Mouse (Mus musculus) kidney, postnatal 25 days (tissue): ENCODE measurements around the gene Ppfibp1.

Source experiments
- DNase-seq, 2 experiments: peaks; one replicate each; pipeline ENCODE4 v3.0.0; 2021; ENCODE audit warnings: mixed read lengths in 2 of 2

Ppfibp1 gene

GRCm38 (mm10) chr6:146997006-146997405, 108.7 kb downstream of the Ppfibp1 start:
- DNase-seq: no peak

- DNase-seq: no peak
These were observed 110.4 kb downstream of the Ppfibp1 start for GRCm38 (mm10) chr6:146998710-146999109.

DNA sequence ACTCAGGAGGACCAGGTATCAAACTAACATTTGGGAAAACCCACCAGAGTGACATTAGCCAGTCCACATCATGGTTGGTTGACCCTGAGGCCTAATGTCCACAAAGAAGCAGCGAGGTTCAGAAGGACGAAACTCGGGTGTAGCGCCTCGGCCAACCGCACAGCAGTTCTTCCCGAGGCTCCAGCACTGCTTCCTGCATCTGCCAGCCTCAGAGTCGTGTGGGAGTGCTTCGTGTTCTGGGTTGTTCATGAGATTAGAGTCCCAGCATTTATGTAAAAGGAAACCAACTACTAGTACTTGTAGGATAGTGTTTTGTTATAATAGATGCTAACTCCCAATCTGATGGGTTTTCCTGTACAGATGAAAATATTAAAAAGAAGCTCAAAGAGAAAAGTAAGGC, 111.0 kb downstream of the Ppfibp1 start:
- no peak for DNase-seq

GRCm38 (mm10) chr6:146999755-147000154, 111.5 kb downstream of the Ppfibp1 start:
- DNase-seq: no peak

- peak; percentile 46 to 71 for DNase-seq
These were observed 119.9 kb downstream of the Ppfibp1 start for GRCm38 (mm10) chr6:147008148-147008547.

DNA sequence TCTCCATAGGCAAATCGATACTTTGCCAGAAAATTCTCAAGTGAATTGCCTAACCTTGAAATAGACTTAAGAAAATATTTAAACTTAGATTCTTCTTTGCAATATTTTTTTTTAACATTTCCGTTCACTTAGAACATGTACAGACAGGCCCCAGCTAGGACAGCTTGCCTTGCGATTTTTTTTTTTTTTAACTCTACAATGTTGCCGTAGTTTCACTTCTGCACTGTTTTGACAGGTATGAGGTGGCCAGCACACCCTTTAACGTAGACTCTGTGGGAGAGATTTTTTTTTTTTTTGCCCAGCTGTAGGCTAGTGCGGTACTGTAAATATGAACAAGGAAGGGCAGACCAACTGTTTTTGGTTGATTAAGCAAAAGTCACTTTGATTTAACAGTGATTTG, 122.1 kb downstream of the Ppfibp1 start:
- no peak for DNase-seq

GRCm38 (mm10) chr6:147010811-147011520, 122.7 kb downstream of the Ppfibp1 start:
- DNase-seq: no peak

DNA sequence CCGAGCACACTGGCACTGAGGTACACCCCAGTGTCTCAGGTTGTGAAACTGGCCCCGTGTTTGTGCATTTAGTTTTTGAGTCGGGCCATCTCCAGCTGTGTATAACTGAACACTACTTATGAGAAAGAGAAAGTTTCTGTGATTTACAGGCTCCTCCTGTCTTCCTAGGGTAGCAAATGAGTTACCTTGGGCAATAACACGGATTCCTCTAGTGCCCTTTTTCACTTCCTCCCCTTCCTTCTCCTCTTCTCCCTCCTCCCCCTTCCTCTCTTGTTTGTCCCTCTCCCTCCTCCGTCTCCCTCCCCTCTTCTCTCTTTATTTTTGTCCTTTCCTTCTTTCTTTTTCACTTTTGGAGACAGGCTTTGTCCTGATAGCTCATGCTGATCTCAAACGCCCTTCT, 123.3 kb downstream of the Ppfibp1 start:
- DNase-seq: no peak

- no peak for DNase-seq
These were observed 123.7 kb downstream of the Ppfibp1 start for GRCm38 (mm10) chr6:147011977-147012376.

- DNase-seq: no peak
These were observed 125.3 kb downstream of the Ppfibp1 start for GRCm38 (mm10) chr6:147013546-147013945.

- DNase-seq: no peak
These were observed 129.6 kb downstream of the Ppfibp1 start for GRCm38 (mm10) chr6:147017906-147018305.

GRCm38 (mm10) chr6:147018364-147018763, 130.1 kb downstream of the Ppfibp1 start:
- no peak for DNase-seq

GRCm38 (mm10) chr6:147021181-147021580, 132.9 kb downstream of the Ppfibp1 start:
- DNase-seq: no peak

DNA sequence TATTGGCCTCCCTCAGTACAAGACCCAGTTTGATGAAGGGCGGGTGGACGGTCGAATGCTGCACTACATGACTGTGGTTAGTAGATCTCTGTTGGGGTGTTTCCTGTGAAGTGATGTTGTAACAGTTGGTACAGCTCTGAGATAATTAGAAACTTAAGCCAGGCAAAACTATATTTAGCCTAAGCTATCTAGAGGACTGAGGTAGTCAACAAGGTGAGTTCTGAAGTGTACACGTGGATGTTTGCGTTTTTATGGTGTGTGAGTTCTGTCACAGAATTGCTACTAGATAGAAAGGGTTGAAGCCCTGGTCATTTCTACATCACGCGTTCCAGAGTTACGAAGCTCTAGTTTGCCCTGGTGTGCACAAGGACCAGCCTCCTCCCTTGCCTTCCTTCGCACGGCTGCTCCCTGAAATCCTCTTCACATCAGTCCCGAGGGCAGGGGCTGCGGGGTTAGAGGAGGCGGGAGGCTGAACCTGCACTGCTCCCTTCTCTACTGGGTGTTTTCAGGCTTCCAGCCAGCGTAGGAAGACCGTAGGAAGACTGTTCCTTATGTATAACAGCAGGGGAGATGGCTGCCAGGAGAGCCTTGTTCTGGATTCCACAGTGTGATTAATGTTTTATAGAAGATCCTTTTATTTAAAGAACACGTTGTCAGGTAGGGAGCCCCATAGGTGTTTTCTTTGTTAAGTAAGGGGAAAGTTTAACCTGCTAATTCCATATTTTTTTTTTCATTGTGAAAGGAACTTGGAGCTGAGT, 134.3 kb downstream of the Ppfibp1 start:
- DNase-seq: no peak

DNA sequence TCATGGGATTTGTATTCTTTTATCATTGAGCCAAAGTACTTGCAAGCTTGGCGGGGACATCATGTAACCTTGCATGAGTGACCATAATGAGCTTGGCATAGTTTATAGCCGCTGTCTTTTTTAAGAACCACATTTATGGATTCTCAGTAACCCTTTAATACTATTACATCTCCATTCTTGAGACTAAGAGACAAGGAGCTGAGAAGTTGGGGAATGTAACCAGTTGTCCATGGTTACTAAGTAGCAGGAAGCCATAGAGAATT, 134.8 kb downstream of the Ppfibp1 start:
- DNase-seq: no peak

GRCm38 (mm10) chr6:147023568-147023967, 135.3 kb downstream of the Ppfibp1 start:
- no peak for DNase-seq

DNA sequence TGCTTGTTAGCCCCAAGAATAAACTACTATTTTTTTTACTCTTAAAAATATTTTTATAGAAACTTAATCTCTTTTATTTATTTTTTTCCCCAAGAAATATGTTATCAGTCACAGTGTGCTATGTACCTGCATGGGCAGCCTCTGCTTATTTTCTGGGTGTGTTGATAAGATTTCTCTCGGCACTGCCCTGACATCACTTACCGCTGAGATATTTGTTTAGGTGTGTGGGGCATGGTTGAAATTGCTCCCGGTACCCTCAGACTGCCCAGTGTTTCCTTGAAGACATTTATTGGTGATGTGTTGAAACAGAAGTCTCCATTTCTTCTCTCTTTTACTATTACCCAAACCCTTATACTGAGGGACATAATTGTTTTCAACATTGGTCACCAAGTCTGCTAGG, 136.5 kb downstream of the Ppfibp1 start:
- no peak for DNase-seq

DNA sequence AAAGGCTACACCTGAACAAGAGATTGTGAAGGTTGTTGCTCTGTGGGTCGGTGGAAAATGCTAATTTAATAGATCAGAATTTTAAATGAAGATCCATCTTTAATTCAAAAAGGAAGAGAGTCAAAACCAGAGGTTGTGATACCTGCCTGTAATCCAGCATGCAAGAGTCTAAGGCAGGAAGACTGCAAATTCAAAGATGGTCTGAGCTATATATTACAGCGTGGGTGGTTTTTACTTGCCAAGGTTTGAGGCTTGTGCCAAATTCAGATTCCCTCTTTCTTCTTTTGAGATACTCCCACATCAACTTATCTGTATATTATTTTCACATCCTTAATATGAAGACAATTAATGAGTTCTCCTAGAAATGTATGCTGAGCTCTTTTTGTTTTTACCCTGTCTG, 140.1 kb downstream of the Ppfibp1 start:
- no peak for DNase-seq

GRCm38 (mm10) chr6:147029591-147029990, 141.3 kb downstream of the Ppfibp1 start:
- no peak for DNase-seq

DNA sequence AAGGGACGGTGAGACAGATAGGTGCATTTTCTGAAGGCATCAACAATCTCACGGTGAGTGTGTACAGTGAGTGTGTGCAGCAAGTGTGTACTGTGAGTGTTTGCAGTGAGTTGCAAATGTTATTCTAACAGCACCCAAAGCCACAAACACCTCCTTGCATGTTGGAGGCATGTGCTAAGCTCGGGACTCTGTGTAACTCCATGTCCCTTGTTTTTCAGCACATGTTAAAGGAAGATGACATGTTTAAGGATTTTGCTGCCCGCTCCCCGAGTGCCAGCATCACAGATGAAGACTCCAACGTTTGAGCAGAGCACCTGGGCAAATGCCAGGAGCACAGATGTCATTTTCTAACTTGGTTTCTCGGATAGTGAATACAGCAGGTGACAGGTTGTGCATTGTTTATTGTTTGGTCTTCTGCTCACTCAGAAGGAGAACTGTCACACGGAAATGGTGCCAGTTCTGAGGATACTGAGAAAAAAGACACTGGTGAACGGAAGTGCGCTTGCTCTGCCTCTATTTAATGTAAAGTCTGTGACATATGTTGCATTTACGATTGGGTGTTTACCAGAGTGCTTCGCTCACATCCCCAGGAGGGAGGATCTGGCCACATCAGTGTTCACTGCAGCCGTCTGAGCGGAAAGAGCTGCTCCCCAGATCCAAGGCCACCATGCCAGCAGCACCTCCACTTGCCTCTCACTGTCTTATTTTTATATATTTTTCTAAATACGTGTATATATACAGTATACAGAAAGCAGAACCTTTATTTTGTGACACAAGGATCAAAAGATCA, 142.0 kb downstream of the Ppfibp1 start:
- no peak for DNase-seq

- DNase-seq: no peak
These were observed 144.1 kb downstream of the Ppfibp1 start, which contains the start of gene Rep15 for GRCm38 (mm10) chr6:147032303-147032925. Rep15 (plus strand) TSS chr6:147032584.

DNA sequence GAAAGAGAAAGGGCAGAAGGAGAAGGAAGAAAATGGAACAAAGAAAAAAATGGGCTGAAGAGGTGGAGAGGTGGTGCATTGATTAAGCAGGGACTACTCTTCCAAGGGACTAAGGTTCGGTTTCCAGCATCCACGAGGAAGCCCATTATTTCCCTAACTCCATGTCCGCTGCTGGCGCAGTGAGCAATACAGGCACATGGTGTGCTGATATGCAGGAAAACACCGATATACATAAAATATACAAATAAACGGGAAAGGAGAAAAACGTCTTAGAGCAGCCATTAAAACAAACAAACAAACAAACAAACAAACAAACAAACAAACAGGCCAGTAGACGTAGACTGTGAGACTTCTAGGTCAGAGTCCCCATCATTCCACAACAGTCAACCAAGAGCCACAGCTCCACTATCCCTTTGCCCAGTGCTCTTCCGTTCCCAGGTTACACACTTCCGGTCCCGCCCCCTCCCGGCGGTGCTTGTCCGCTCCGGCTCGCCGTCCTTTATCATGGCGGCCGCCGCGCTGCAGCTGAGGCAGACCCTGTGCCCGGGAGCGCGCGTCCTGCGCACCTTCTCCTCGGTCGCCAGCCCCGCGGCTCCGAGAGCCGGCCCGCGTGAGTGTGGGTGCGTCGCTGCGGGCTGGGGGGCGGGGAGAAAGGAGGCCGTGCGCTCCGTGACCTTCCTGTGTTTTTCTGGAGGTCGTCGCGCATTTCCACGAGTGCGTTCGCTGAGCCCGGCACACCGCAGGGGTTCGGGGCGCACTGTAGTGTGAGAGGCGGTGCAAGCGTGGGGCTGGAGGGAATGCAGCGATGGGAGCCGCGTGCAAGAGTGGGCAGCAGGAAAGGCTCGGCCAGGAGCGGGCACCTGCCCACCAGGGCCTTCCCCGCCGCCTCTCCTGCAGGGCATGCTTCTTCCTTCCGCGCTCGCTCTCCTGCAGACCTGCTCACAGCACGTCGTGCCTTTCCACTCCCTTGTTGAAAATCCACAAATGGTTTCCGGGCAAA, 154.3 kb downstream of the Ppfibp1 start, which contains the start of gene Mrps35:
Gene Mrps35 (plus strand): TSS at position 474 of the 1,000 bp plus-strand sequence.
- peak; percentile 95 for DNase-seq
